Mouse (Mus musculus) E14TG2a.4 (cell line): Measurements from ENCODE around the gene Lamtor4.
"Not testable (repeated sequence)": the region's sequence is repeated elsewhere in the genome, so short reads cannot be mapped to it uniquely, and the experiment has no call there.

Source experiments
- H3K27me3 ChIP-seq: 2 replicates; pipeline ENCODE4 v1.6.1; 2014; ENCODE audit warnings: low read length, control low read depth; ENCODE audit not compliant: insufficient read depth
- H3K36me3 ChIP-seq: 2 replicates; pipeline ENCODE4 v1.6.1; 2014; ENCODE audit warnings: low read length, control low read depth; ENCODE audit not compliant: insufficient read depth
- H3K4me1 ChIP-seq: replicated peaks from 2 replicates; pipeline ENCODE4 v1.6.1; 2014; ENCODE audit warnings: low read depth, low read length, control low read depth
- H3K4me3 ChIP-seq: replicated peaks from 2 replicates; pipeline ENCODE4 v1.5.1; 2014; ENCODE audit warnings: mild to moderate bottlenecking, low read length
- H3K9me3 ChIP-seq: 2 replicates; pipeline ENCODE4 v1.6.1; 2014; ENCODE audit warnings: low read length, control low read depth
- CTCF ChIP-seq: conservative IDR thresholded peaks from 2 replicates; pipeline ENCODE4 v1.5.1; 2014; ENCODE audit warnings: low read length
- NANOG ChIP-seq: IDR thresholded peaks from 2 replicates; pipeline ENCODE4 v1.6.1; 2014; ENCODE audit warnings: borderline replicate concordance, low read length, mixed read lengths
- POU5F1 ChIP-seq: IDR thresholded peaks from 2 replicates; pipeline ENCODE4 v1.6.1; 2014; ENCODE audit warnings: low read length, borderline replicate concordance

Gene Lamtor4

DNA sequence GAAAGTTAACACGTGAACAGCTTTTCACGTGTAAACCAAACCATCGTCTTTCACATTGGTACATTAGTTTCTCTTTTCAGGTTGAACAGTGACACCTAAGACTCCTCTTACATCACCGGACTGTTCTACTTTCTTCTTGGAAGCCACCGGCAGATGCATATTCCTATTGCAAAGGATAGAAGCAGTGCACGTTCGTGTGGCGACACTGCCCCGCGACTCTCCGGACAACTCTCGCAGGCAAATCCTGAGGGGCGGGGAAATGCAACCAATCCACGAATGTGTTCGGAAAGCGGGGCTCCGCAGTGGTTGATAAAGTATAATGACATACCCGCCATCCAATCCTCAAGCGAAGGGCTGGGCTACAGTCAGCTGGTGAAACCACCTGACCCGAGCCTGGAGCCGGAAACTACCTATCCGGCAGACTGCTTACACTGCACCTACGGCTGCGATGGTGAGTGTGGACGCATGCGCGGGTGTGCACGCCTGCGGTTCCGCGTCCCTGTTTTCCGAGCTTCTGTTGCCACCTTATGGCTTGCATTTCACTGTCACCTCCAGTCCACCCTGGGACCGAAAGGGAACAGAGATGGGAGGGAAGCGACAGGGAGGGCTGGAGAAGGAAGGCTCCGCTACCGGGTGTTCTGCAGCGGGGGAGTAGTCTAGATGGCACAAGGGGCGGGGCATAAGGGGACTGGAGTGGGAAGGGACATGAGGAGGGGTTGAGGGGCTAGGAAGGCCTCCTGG, at the start of gene Lamtor4:
TSS of gene Lamtor4 (plus strand) at position 130 of the 741 bp plus-strand sequence.
- no peak for TF ChIP-seq POU5F1
- TF ChIP-seq CTCF, result no peak
- no peak for TF ChIP-seq NANOG
- peak within 1 kb of the TSS; percentile 95 for H3K4me3 ChIP-seq
- H3K4me1 ChIP-seq, result peaks cover 48% of the 10 kb centered on the region
- H3K9me3 ChIP-seq, result no peaks in the 10 kb centered on the region
- peaks cover 36% of the 10 kb centered on the region for H3K36me3 ChIP-seq
- no peaks in the 10 kb centered on the region for H3K27me3 ChIP-seq

DNA sequence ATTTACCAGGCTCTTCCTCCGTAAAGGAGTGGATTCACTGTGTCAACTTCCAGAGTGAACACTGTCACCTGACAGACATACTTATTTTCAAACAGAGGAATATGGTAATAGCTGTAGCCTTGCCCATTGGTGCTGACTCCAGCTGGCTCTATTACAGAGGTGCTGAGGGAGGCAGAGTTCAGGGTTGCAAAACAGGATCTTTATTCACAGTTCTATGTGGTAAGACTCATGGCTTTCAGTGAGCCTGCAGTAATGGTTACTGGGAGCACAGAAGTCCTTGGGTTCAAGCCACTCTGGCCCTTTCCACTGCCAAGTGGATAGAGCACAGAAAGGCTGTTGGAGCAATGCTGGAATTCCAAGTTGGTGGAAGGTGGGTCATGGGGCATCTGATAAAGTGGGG, 48.0 kb upstream of the Lamtor4 start:
- Histone ChIP-seq H3K36me3 (no peaks in the 10 kb centered on the region), H3K4me1 (no peaks in the 10 kb centered on the region), H3K27me3 (no peaks in the 10 kb centered on the region), H3K9me3 (peaks cover 73% of the 10 kb centered on the region), H3K4me3 (no peak overlapping the region)
- no peak for TF ChIP-seq CTCF
- TF ChIP-seq NANOG, result no peak
- TF ChIP-seq POU5F1, result no peak

GRCm38 (mm10) chr5:138207873-138208272, 47.4 kb upstream of the Lamtor4 start:
- H3K9me3 ChIP-seq, result peaks cover 72% of the 10 kb centered on the region
- H3K27me3 ChIP-seq, result no peaks in the 10 kb centered on the region
- TF ChIP-seq NANOG (no peak), CTCF (no peak), POU5F1 (no peak)
- H3K4me1 ChIP-seq, result no peaks in the 10 kb centered on the region
- H3K4me3 ChIP-seq, result no peak overlapping the region
- H3K36me3 ChIP-seq, result no peaks in the 10 kb centered on the region

GRCm38 (mm10) chr5:138216632-138217031, 38.6 kb upstream of the Lamtor4 start:
- H3K36me3 ChIP-seq, H3K27me3 ChIP-seq, H3K4me1 ChIP-seq: not testable (repeated sequence)
- H3K4me3 ChIP-seq, result peak overlapping the region; percentile 49
- peaks cover 35% of the 10 kb centered on the region for H3K9me3 ChIP-seq

DNA sequence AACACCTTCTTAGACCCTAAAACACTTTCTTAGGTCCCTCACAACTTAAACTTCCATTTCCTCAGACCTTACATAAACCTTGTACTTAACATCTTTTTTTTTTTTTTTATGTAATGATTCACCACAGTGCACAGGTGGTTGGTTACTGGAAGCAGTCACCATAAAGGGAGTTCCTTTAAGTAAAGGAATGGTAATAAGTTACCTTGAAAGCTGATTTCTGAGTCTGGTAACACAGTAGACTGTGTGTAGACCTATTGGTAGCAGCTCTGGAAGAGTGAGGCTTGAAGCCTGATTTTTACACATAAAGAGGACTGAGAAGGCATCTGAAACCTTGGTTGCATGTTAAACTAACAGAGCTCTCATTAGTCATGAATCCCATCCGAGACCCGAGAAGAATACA, 35.4 kb upstream of the Lamtor4 start:
- Histone ChIP-seq H3K9me3 (peaks cover 12% of the 10 kb centered on the region), H3K36me3 (no peaks in the 10 kb centered on the region), H3K4me3 (no peak overlapping the region), H3K27me3 (no peaks in the 10 kb centered on the region), H3K4me1 (no peaks in the 10 kb centered on the region)
- TF ChIP-seq NANOG (no peak), POU5F1 (no peak), CTCF (no peak)

DNA sequence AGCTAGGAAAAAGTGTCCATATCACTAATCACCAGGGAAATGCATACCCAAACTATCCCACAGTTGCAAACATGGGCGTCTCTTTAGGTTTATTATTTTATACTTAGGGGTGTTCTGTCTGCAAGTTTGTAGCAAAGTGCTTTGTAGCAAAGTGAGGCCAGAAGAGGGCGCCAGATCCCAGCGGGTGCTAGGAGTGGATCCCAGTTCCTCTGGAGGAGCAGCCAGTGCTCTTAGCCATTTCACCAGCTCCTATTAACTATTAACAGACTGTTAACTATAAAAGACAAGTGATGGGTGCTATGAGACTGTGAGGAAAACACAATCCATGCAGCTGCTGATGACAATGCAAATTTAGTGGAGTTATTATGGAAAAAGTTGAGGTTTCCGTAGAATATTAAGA, 33.2 kb upstream of the Lamtor4 start:
- no peaks in the 10 kb centered on the region for H3K36me3 ChIP-seq
- peak; percentile 95 for TF ChIP-seq CTCF
- TF ChIP-seq NANOG, result no peak
- no peaks in the 10 kb centered on the region for H3K27me3 ChIP-seq
- H3K4me1 ChIP-seq, result no peaks in the 10 kb centered on the region
- H3K9me3 ChIP-seq, result peaks cover 2% of the 10 kb centered on the region
- no peak overlapping the region for H3K4me3 ChIP-seq

- Histone ChIP-seq H3K27me3 (no peaks in the 10 kb centered on the region), H3K36me3 (no peaks in the 10 kb centered on the region), H3K4me1 (no peaks in the 10 kb centered on the region), H3K4me3 (no peak overlapping the region), H3K9me3 (no peaks in the 10 kb centered on the region)
- no peak for TF ChIP-seq POU5F1
- TF ChIP-seq NANOG, result no peak
- TF ChIP-seq CTCF, result no peak
Observed at GRCm38 (mm10) chr5:138223287-138223686, 32.0 kb upstream of the Lamtor4 start.

GRCm38 (mm10) chr5:138225700-138226099, 29.6 kb upstream of the Lamtor4 start, which contains the start of gene Nxpe5:
TSS of gene Nxpe5 (plus strand) at chr5:138225898.
- no peaks in the 10 kb centered on the region for H3K9me3 ChIP-seq
- H3K4me3 ChIP-seq, result no peak within 1 kb of the TSS
- no peaks in the 10 kb centered on the region for H3K27me3 ChIP-seq
- no peaks in the 10 kb centered on the region for H3K36me3 ChIP-seq
- TF ChIP-seq CTCF, result no peak
- TF ChIP-seq POU5F1, result no peak
- no peak for TF ChIP-seq NANOG
- H3K4me1 ChIP-seq, result no peaks in the 10 kb centered on the region

- Histone ChIP-seq H3K27me3 (no peaks in the 10 kb centered on the region), H3K4me3 (no peak overlapping the region), H3K4me1 (no peaks in the 10 kb centered on the region), H3K36me3 (no peaks in the 10 kb centered on the region), H3K9me3 (no peaks in the 10 kb centered on the region)
- TF ChIP-seq CTCF (no peak), POU5F1 (no peak), NANOG (no peak)
Observed at GRCm38 (mm10) chr5:138226491-138226890, 28.8 kb upstream of the Lamtor4 start.
